Mouse (Mus musculus): Measurements from ENCODE around the gene Slfn2. TPM values are rescaled to one million over a fixed set of nuclear protein-coding genes. Genes with fewer than 3 reads are reported as not detected.
"Not testable (repeated sequence)": the region's sequence is repeated elsewhere in the genome, so short reads cannot be mapped to it uniquely, and the experiment has no call there.

Gene Slfn2
- total RNA-seq (2014; rRNA removed; ENCODE audit: low replicate concordance) (3.7 and 5.2 TPM in 2 replicates), polyA plus RNA-seq (2015; fragmentation: Nextera tagmentation; extraction: Ambion mirVana) (3.9 and 5.2 TPM in 2 replicates)

DNA sequence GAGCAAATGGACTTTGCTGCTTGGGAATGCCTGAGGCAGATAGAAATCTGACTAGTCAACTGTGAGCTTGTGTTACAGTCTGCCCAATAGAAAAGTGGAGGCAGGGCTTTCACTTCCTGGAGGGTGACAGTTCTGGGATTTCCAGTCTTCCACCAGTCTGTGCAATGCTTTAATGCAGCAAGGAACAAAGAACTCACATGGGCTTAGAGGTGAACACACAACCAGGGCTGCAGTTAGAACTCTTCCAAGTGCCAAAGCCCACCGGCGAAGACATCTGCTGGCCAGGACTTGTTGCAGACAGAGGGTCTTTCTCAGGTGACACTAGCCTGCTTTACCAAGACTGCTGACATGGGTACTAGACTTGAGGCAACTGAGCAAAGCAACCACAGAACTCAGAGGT is at the start of gene Slfn2:
Gene Slfn2, plus strand, starts transcription at position 167 of the 400 bp plus-strand sequence.
- Histone ChIP-seq H3K36me3 (replicated peaks; ENCODE audit: control insufficient read depth, insufficient read depth, low read length) (no peaks in the 10 kb centered on the region), H3K9ac (replicated peaks; ENCODE audit: low read depth, low read length) (peak within 1 kb of the TSS; percentile 48; the same call in 1 of the 2 replicates), H3K4me3 (ENCODE audit: low read depth, low read length) (peak within 1 kb of the TSS; percentile 34), H3K4me1 (ENCODE audit: control insufficient read depth, insufficient read depth) (peaks cover 10% of the 10 kb centered on the region; the same call in 1 of the 2 replicates), H3K4me2 (ENCODE audit: low read depth, low read length) (peak within 1 kb of the TSS; percentile 47), H3K27ac (ENCODE audit: low read depth) (peak within 1 kb of the TSS; percentile 75; the same call in 1 of the 2 replicates), H3K27me3 (ENCODE audit: control insufficient read depth, insufficient read depth, low read length) (no peaks in the 10 kb centered on the region), H3K9me3 (replicated peaks; ENCODE audit: control insufficient read depth, low read length) (no peaks in the 10 kb centered on the region)
- no peak for DNase-seq (ENCODE audit: low spot score)
- 87% methylated on average over 2 of the region's 2 CpGs for WGBS
- ATAC-seq (ENCODE audit: insufficient read depth, low read depth) = no peak
- TF ChIP-seq CTCF (IDR thresholded peaks at IDR 0.05; ENCODE audit: low read depth) (no peak), EP300 (IDR thresholded peaks at IDR 0.05; ENCODE audit: low read depth) (no peak)

DNA sequence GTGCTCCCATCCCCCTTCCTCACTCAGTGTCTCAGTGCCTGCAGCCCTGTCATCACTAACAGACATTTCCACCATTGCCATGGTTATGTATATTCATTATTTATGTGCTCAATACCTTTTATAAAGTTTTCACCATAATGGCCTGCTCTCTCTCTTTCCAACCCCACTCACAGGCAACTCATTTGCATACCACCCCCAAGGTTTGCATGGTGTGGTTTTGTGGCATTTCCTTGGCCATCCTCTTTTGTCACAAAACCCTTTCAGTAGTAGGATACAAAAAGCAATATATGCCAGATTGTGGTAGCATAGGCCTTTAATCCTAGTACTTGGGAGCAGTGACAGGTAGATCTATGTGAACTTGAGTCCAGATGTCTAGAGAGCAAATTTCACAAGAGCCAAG is 48.8 kb upstream of the Slfn2 start:
- no peak for DNase-seq (ENCODE audit: low spot score)
- no peak for TF ChIP-seq CTCF (IDR thresholded peaks at IDR 0.05; ENCODE audit: low read depth)
- no peak for TF ChIP-seq EP300 (IDR thresholded peaks at IDR 0.05; ENCODE audit: low read depth)
- no peaks in the 10 kb centered on the region for H3K9me3 ChIP-seq (replicated peaks; ENCODE audit: control insufficient read depth, low read length)
- no peak overlapping the region for H3K9ac ChIP-seq (replicated peaks; ENCODE audit: low read depth, low read length)
- H3K4me3 ChIP-seq (ENCODE audit: low read depth, low read length) = no peak overlapping the region
- ATAC-seq (ENCODE audit: insufficient read depth, low read depth) = no peak
- no peak overlapping the region for H3K27ac ChIP-seq (ENCODE audit: low read depth)
- no peak overlapping the region for H3K4me2 ChIP-seq (ENCODE audit: low read depth, low read length)
- no peaks in the 10 kb centered on the region for H3K27me3 ChIP-seq (ENCODE audit: control insufficient read depth, insufficient read depth, low read length)
- H3K36me3 ChIP-seq (replicated peaks; ENCODE audit: control insufficient read depth, insufficient read depth, low read length) = no peaks in the 10 kb centered on the region
- H3K4me1 ChIP-seq (ENCODE audit: control insufficient read depth, insufficient read depth) = no peaks in the 10 kb centered on the region

DNA sequence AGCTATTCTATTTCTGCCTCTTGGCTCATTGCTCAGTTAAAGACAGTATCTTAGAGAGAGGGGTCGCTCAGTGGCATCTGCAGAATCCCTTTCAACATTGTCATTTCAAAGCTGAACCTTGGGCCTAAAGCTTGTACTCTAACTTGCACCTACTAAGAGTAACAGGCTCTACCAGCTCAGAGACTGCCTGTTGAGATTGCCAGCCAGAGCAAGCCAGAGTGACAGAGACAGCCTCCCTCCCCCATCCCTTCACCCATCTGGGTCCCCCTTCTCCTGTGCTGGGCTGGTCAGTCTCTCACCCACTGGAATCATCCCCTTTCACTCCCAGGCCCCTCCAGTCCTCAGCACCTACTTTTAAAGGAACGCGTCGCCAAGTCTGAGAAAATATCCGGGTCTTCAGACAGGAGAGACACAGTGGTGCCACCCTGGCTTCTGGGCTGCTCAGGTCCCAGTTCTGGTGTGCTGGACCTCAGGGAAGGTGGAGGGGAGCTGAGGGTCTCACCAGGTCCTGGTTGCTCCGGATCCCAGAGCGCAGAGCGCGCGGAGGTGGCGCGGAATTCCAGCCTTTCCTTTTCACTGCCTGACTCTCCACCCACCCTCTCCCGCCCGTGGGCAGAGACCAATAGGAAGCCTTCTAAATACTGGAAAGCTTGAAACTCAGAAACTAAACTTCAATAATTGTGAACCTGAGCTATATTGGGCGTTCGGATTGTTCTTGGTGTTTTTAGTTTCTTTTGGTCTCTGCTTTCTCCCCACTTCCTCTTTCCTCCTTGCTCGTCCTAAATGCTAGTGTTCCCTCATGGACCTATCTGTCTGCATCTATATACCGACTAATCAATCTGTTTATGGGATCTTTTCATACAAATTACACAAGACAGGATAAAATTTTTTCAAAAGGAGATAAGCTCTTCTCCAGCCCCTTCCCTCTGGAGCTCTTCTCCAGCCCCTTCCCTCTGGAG is 45.1 kb upstream of the Slfn2 start:
- H3K4me2 ChIP-seq (ENCODE audit: low read depth, low read length) = peak overlapping the region; percentile 48
- not testable (repeated sequence) for H3K4me1 ChIP-seq (ENCODE audit: control insufficient read depth, insufficient read depth); H3K36me3 ChIP-seq (replicated peaks; ENCODE audit: control insufficient read depth, insufficient read depth, low read length); H3K9me3 ChIP-seq (replicated peaks; ENCODE audit: control insufficient read depth, low read length); ATAC-seq (ENCODE audit: insufficient read depth, low read depth); H3K9ac ChIP-seq (replicated peaks; ENCODE audit: low read depth, low read length); DNase-seq (ENCODE audit: low spot score); H3K27me3 ChIP-seq (ENCODE audit: control insufficient read depth, insufficient read depth, low read length)
- H3K4me3 ChIP-seq (ENCODE audit: low read depth, low read length) = peak overlapping the region; percentile 22; the same call in 1 of the 2 replicates
- 58% methylated on average over 18 of the region's 18 CpGs for WGBS
- H3K27ac ChIP-seq (ENCODE audit: low read depth) = peak overlapping the region; percentile 50; the same call in 1 of the 2 replicates

DNA sequence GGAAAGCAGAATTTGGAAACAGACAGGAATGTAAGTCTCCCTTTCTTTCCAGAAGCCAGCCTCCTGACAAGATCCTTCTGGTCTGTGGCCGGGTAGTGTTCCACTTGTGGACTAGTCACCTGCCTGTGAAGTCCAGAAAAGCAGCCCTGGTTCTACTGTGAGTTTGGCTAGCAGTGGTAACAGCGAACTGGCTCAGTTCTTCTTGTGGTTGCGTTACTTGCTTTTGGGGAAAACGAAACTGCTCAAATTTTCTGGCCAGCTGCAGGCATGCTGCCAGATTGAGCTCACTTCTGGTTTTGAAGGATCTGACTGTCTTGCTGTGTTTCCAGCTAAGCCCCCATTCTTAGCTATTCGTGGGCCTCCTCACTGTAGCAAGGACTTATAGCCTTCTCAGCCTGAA is 44.3 kb upstream of the Slfn2 start, which contains the start of gene Slfn8:
Gene Slfn8, minus strand, starts transcription at position 190 of the 400 bp plus-strand sequence.
- Histone ChIP-seq H3K27ac (ENCODE audit: low read depth) (peak within 1 kb of the TSS; percentile 50; the same call in 1 of the 2 replicates), H3K36me3 (replicated peaks; ENCODE audit: control insufficient read depth, insufficient read depth, low read length) (no peaks in the 10 kb centered on the region), H3K4me3 (ENCODE audit: low read depth, low read length) (peak within 1 kb of the TSS; percentile 22; the same call in 1 of the 2 replicates), H3K4me2 (ENCODE audit: low read depth, low read length) (peak within 1 kb of the TSS; percentile 48), H3K9me3 (replicated peaks; ENCODE audit: control insufficient read depth, low read length) (no peaks in the 10 kb centered on the region), H3K27me3 (ENCODE audit: control insufficient read depth, insufficient read depth, low read length) (no peaks in the 10 kb centered on the region), H3K4me1 (ENCODE audit: control insufficient read depth, insufficient read depth) (no peaks in the 10 kb centered on the region), H3K9ac (replicated peaks; ENCODE audit: low read depth, low read length) (no peak within 1 kb of the TSS)
- ATAC-seq (ENCODE audit: insufficient read depth, low read depth) (no peak), DNase-seq (ENCODE audit: low spot score) (no peak)
- TF ChIP-seq CTCF (IDR thresholded peaks at IDR 0.05; ENCODE audit: low read depth) = no peak
- TF ChIP-seq EP300 (IDR thresholded peaks at IDR 0.05; ENCODE audit: low read depth) = no peak
- WGBS = 55% methylated on average over 5 of the region's 5 CpGs

DNA sequence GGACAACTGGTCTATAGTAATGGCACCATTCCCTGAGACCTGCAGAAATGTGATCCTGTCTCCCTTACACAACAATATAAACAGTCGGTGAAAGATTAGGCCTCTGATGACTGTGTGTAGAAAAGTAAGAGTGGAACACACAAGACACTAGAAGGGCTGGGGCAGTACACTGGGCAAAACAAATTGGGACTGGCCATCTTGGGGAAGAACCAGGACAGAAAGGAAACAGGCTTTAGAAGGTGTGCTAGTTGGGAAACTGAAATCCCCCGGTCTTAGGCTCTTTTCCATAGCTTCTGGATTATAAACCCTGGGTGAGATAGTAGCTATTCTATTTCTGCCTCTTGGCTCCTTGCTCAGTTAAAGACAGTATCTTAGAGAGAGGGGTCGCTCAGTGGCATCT is 26.2 kb upstream of the Slfn2 start:
- H3K4me3 ChIP-seq (ENCODE audit: low read depth, low read length); ATAC-seq (ENCODE audit: insufficient read depth, low read depth); H3K27me3 ChIP-seq (ENCODE audit: control insufficient read depth, insufficient read depth, low read length); H3K4me1 ChIP-seq (ENCODE audit: control insufficient read depth, insufficient read depth); H3K36me3 ChIP-seq (replicated peaks; ENCODE audit: control insufficient read depth, insufficient read depth, low read length); H3K27ac ChIP-seq (ENCODE audit: low read depth); H3K9ac ChIP-seq (replicated peaks; ENCODE audit: low read depth, low read length); DNase-seq (ENCODE audit: low spot score); H3K9me3 ChIP-seq (replicated peaks; ENCODE audit: control insufficient read depth, low read length); H3K4me2 ChIP-seq (ENCODE audit: low read depth, low read length): not testable (repeated sequence)
- 78% methylated on average over 3 of the region's 3 CpGs for WGBS
